Mouse (Mus musculus) liver, postnatal 0 days (tissue): ENCODE results near the gene Klkb1. TPM values are rescaled to one million over a fixed set of nuclear protein-coding genes. Genes with fewer than 3 reads are reported as not detected.

Experiments used
- ATAC-seq: fragments of 200-750 bp; cut with Nextera tagmentation; 2 replicates; pipeline ENCODE4 v1.8.0; 2017; ENCODE audit warnings: mild to moderate bottlenecking, moderate library complexity
- DNase-seq: peaks from one replicate; pipeline ENCODE4 v3.0.0-alpha.2; 2016
- H3K27ac ChIP-seq: fragments of 300-500 bp; sonication (generic); 2 replicates; pipeline ENCODE4 v1.5.1; 2014; ENCODE audit warnings: antibody characterized with exemption, moderate library complexity, mild to moderate bottlenecking, low read depth
- H3K27me3 ChIP-seq: fragments of 300-500 bp; sonication (generic); 2 replicates; pipeline ENCODE4 v1.6.1; 2014; ENCODE audit warnings: low read length, control low read depth, mixed read lengths; ENCODE audit not compliant: insufficient read depth
- H3K36me3 ChIP-seq: fragments of 300-500 bp; sonication (generic); replicated peaks from 2 replicates; pipeline ENCODE4 v1.6.1; 2014; ENCODE audit warnings: mild to moderate bottlenecking, control low read depth, low read length, moderate library complexity, mixed read lengths; ENCODE audit not compliant: insufficient read depth
- H3K4me1 ChIP-seq: fragments of 300-500 bp; sonication (generic); 2 replicates; pipeline ENCODE4 v1.6.1; 2014; ENCODE audit warnings: antibody characterized with exemption, mild to moderate bottlenecking, control low read depth; ENCODE audit not compliant: insufficient read depth
- H3K4me2 ChIP-seq: fragments of 300-500 bp; sonication (generic); 2 replicates; pipeline ENCODE4 v1.6.1; 2014; ENCODE audit warnings: low read depth, mild to moderate bottlenecking, low read length, moderate library complexity, mixed read lengths
- H3K4me3 ChIP-seq: fragments of 300-500 bp; sonication (generic); 2 replicates; pipeline ENCODE4 v1.5.1; 2014; ENCODE audit warnings: low read depth, low read length
- H3K9ac ChIP-seq: fragments of 300-500 bp; sonication (generic); replicated peaks from 2 replicates; pipeline ENCODE4 v1.6.1; 2014; ENCODE audit warnings: mild to moderate bottlenecking, moderate library complexity
- H3K9me3 ChIP-seq: fragments of 300-500 bp; sonication (generic); 2 replicates; pipeline ENCODE4 v1.6.1; 2016; ENCODE audit warnings: mild to moderate bottlenecking, control low read depth, low read length, mixed read lengths
- CTCF ChIP-seq: sonication (generic); IDR thresholded peaks from 2 replicates; pipeline ENCODE4 v1.5.1; 2016; ENCODE audit warnings: antibody characterized with exemption, low read depth
- EP300 ChIP-seq: IDR thresholded peaks from 2 replicates; pipeline ENCODE4 v1.6.1; 2016; ENCODE audit warnings: antibody characterized with exemption, low read depth, mild to moderate bottlenecking
- WGBS: fragments of 180-500 bp; shearing (Covaris S2); extraction: QIAGEN DNeasy Blood & Tissue Kit; methylation state at CpG from one replicate; pipeline ENCODE4 v1.1.7; 2014; ENCODE audit not compliant: insufficient replicate concordance; 5-methylcytosine and 5-hydroxymethylcytosine counted together
- polyA plus RNA-seq: library from polyadenylated mRNA; unstranded; fragments of >200 nt; fragmentation: Nextera tagmentation; extraction: Ambion mirVana; gene quantifications from 2 replicates; pipeline ENCODE4 v1.2.1, GENCODE M21; 2015

Klkb1 gene
- polyA plus RNA-seq, 1 experiment from 2014 or later: 29.5 TPM

DNA sequence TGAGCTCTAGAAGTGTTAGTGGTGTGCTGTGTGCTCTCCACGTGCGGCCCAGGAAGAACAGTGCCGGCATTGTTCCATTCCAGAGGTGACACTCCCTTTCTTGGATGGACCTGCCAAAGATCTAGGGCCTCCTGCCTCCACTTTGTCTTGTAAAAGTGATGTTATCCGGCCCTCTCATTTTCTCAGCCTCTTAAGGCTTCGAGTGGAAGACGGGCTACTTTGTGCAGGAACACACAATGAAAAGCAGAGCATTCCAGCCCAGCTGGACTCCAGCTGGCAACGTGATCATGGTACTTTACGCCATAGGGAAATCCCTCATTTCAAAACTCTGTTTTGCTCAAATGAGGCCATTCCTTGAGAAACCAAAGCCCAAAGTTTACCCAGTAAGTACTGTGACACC lies 27.7 kb downstream of the Klkb1 start:
- H3K4me2 ChIP-seq: no peak overlapping the region
- no peak for DNase-seq
- H3K4me1 ChIP-seq: peaks cover 17% of the 10 kb centered on the region
- no peak overlapping the region for H3K4me3 ChIP-seq
- no peak for TF ChIP-seq CTCF
- no peak for TF ChIP-seq EP300
- H3K27me3 ChIP-seq: no peaks in the 10 kb centered on the region
- H3K9me3 ChIP-seq: no peaks in the 10 kb centered on the region
- 0 out of 2 replicates have a peak, but pooled peaks cover 2% of the 10 kb centered on the region for H3K36me3 ChIP-seq
- H3K27ac ChIP-seq: peak overlapping the region; percentile 86
- no peak for ATAC-seq
- WGBS: 68% methylated on average over 8 of the region's 8 CpGs
- no peak overlapping the region for H3K9ac ChIP-seq

DNA sequence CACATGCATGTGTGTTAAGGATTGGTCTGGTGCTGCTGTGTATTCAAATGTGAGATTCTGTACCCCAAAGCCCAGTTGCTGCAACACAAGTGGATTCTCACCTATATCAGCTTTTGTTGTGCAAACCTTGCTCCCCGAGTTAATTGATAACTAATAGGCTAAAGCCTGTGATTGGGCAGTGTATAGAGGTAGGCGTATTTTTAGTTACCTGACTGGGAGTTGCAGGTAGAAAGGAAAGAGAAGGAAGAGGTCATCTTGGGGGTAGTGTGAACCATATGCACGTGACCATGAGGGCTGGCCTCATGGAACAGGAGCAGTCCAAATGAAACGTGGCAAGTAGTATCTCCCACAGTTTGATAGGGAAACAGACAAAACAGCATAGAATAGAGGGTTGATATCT lies 29.7 kb downstream of the Klkb1 start:
- Histone ChIP-seq H3K27ac (peak overlapping the region; percentile 92), H3K4me3 (no peak overlapping the region), H3K4me2 (no peak overlapping the region), H3K9ac (no peak overlapping the region), H3K9me3 (no peaks in the 10 kb centered on the region), H3K27me3 (no peaks in the 10 kb centered on the region), H3K36me3 (no peaks in the 10 kb centered on the region), H3K4me1 (peaks cover 17% of the 10 kb centered on the region)
- TF ChIP-seq EP300: no peak; the same call in 1 of the 2 replicates
- TF ChIP-seq CTCF: no peak
- peak; percentile 81 for ATAC-seq
- WGBS: 40% methylated on average over 4 of the region's 4 CpGs
- DNase-seq: peak; percentile 36

DNA sequence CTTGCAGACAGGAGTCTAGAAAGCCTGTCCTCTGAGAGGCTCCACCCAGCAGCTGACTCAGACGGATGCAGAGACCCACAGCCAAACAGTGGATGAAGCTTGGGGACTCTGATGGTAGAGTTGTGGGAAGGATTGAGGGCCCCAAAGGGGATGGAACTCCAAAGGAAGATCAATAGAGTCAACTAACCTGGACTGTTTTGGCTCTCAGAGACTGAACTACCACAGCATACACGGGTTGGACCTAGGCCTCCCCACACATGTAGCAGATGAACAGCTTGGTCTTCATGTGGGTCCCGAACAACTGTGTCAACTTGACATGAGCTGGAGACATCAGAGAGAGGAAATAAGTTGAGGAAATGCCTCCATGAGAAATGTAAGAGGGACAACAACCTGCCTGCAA lies 31.8 kb downstream of the Klkb1 start:
- Histone ChIP-seq H3K9me3 (no peaks in the 10 kb centered on the region), H3K27me3 (no peaks in the 10 kb centered on the region), H3K27ac (peak overlapping the region; percentile 92), H3K4me1 (peaks cover 16% of the 10 kb centered on the region), H3K36me3 (no peaks in the 10 kb centered on the region), H3K4me3 (no peak overlapping the region), H3K9ac (no peak overlapping the region), H3K4me2 (no peak overlapping the region)
- 58% methylated on average over 3 of the region's 3 CpGs for WGBS
- TF ChIP-seq CTCF (no peak), EP300 (no peak)
- peak; percentile 65 for ATAC-seq
- no peak for DNase-seq

DNA sequence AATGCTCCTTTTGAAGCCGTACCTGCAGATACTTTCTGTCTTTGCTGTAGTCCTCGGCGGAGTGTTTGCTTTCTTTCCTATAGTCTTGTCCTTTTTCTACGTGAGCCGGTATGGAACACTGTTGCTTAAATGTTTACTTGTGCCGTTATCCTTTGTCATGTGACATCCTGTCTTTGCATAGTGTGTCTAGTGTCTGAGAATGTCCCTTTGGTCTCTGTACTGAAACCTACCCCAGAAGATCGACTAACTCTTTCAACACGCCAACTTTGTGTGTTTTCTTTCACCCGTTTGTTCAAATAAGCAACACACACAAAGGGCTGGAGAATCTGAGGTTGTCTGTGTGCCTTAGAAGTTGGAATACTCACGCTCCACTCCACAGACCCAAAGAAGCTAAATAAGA lies 32.7 kb downstream of the Klkb1 start, which contains the start of gene F11:
Gene F11 (minus strand): TSS at position 112 of the 400 bp plus-strand sequence.
- H3K36me3 ChIP-seq: no peaks in the 10 kb centered on the region
- H3K9me3 ChIP-seq: no peaks in the 10 kb centered on the region
- DNase-seq (no peak), ATAC-seq (peak; percentile 66)
- peak within 1 kb of the TSS; percentile 33 for H3K4me3 ChIP-seq
- H3K27ac ChIP-seq: peak within 1 kb of the TSS; percentile 92
- peak within 1 kb of the TSS; percentile 60 for H3K4me2 ChIP-seq
- H3K9ac ChIP-seq: peak within 1 kb of the TSS; percentile 59
- 48% methylated on average over 10 of the region's 10 CpGs for WGBS
- H3K4me1 ChIP-seq: peaks cover 12% of the 10 kb centered on the region
- H3K27me3 ChIP-seq: no peaks in the 10 kb centered on the region
- TF ChIP-seq EP300 (peak; percentile 72), CTCF (no peak)

DNA sequence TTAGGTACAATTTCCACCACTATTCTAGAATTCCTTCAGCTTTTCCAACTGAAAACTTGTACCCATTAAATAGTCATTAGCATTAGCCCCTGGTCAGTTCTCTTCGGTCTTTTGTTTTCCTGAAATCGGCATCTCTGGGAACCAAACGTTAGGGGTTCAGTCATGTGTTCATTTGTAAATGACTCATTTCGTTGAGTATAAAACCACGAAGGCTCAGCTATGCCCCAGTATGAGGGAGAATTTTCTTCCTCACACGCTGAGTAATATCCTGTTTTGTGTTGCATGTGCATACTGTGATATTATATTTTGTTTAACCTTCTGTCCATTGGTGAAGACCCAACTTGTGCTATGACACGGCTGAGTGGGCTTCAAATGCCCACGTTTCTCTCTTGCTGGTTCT lies 36.2 kb downstream of the Klkb1 start:
- TF ChIP-seq EP300 (no peak), CTCF (no peak)

DNA sequence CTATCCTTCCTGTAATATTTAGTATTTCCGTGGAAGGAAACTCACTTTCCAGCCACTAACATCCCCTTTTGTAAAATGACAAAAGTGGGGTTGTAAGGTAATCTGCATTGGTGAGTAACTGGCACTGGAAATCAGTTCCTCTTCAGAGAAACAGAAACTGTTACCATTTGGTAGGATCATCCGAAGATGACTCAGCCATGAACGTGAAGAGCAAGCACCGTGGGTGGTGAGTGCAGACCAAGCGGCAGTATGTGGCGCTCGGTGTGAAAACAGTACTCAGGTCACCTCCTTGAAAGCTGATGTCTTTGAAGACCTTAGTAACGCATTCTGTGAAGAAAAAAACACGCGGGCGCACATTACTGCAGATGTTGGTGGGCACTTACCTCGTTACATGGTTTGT lies 39.6 kb downstream of the Klkb1 start:
- Histone ChIP-seq H3K4me1 (no peaks in the 10 kb centered on the region), H3K4me2 (no peak overlapping the region), H3K4me3 (no peak overlapping the region), H3K9me3 (no peaks in the 10 kb centered on the region), H3K9ac (no peak overlapping the region), H3K36me3 (no peaks in the 10 kb centered on the region; the same call in 1 of the 2 replicates), H3K27ac (peak overlapping the region; percentile 41), H3K27me3 (no peaks in the 10 kb centered on the region)
- WGBS: 78% methylated on average over 12 of the region's 12 CpGs
- DNase-seq (no peak), ATAC-seq (no peak)
- TF ChIP-seq CTCF: no peak
- TF ChIP-seq EP300: no peak

More for the DNA sequence above, 36.2 kb downstream of the Klkb1 start:
- no peak overlapping the region for H3K4me2 ChIP-seq
- no peak overlapping the region for H3K27ac ChIP-seq
- H3K9me3 ChIP-seq: no peaks in the 10 kb centered on the region
- no peaks in the 10 kb centered on the region for H3K36me3 ChIP-seq
- no peak for DNase-seq
- no peaks in the 10 kb centered on the region for H3K27me3 ChIP-seq
- H3K4me1 ChIP-seq: no peaks in the 10 kb centered on the region
- WGBS: 78% methylated on average over 8 of the region's 8 CpGs
- no peak overlapping the region for H3K4me3 ChIP-seq
- H3K9ac ChIP-seq: no peak overlapping the region
- no peak for ATAC-seq
